Mouse (Mus musculus): Measurements from ENCODE around the gene Gm3233.
"Not testable (repeated sequence)": the region's sequence is repeated elsewhere in the genome, so short reads cannot be mapped to it uniquely, and the experiment has no call there.

DNA sequence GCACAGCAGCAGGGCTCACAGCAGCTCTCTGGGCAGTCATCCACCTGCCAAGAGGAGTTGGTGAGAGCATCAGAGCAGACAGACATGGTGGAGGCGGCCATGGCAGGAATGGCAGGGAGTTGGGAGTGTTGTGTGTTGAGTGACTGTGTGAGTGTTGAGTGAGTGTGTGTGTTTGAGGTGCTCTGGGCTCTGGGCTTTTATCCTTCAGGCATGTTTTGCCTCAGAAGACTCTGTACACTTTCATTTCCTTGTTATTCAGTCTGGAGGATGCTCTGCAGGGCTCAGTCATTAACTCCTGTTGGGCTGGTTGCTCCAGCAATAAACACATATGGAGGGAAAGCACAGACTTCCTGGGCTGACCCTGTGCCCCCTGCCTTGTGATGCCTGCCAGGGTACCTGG, 11.7 kb upstream of the Gm3233 start, which contains the start of gene Gm3238:
- not testable (repeated sequence) for TF ChIP-seq EP300, CTCF (IDR thresholded peaks at IDR 0.05; ENCODE audit: low read depth)
